Mouse (Mus musculus) cerebellum, adult 9-11 months (tissue): Measurements from ENCODE around the gene Prtg.

Experiments used
- DNase-seq: peaks from one replicate; pipeline ENCODE4 v3.0.0; 2022

Gene Prtg

GRCm38 (mm10) chr9:72862955-72863354, 56.3 kb downstream of the Prtg start:
- DNase-seq: no peak

GRCm38 (mm10) chr9:72863773-72864172, 57.1 kb downstream of the Prtg start:
- no peak for DNase-seq

- DNase-seq: no peak
Observed at GRCm38 (mm10) chr9:72867434-72867833, 60.8 kb downstream of the Prtg start.

- DNase-seq: peak; percentile 7
Observed at GRCm38 (mm10) chr9:72868774-72869173, 62.1 kb downstream of the Prtg start.

- DNase-seq: no peak
Observed at GRCm38 (mm10) chr9:72871506-72872297, 65.0 kb downstream of the Prtg start.

GRCm38 (mm10) chr9:72872298-72873130, 65.8 kb downstream of the Prtg start:
- no peak for DNase-seq

GRCm38 (mm10) chr9:72875878-72876277, 69.2 kb downstream of the Prtg start:
- DNase-seq: no peak

- no peak for DNase-seq
Observed at GRCm38 (mm10) chr9:72877905-72878304, 71.2 kb downstream of the Prtg start.

- no peak for DNase-seq
Observed at GRCm38 (mm10) chr9:72878656-72879055, 72.0 kb downstream of the Prtg start.

GRCm38 (mm10) chr9:72879601-72880000, 72.9 kb downstream of the Prtg start:
- no peak for DNase-seq

- DNase-seq: no peak
Observed at GRCm38 (mm10) chr9:72880225-72880960, 73.7 kb downstream of the Prtg start.

- DNase-seq: peak; percentile 25
Observed at GRCm38 (mm10) chr9:72881026-72881768, 74.5 kb downstream of the Prtg start.

- DNase-seq: peak; percentile 13
Observed at GRCm38 (mm10) chr9:72883940-72884339, 77.3 kb downstream of the Prtg start.

GRCm38 (mm10) chr9:72889777-72890176, 83.1 kb downstream of the Prtg start:
- DNase-seq: no peak

GRCm38 (mm10) chr9:72890499-72891085, 83.9 kb downstream of the Prtg start:
- no peak for DNase-seq

- no peak for DNase-seq
Observed at GRCm38 (mm10) chr9:72892761-72893160, 86.1 kb downstream of the Prtg start.

- DNase-seq: no peak
Observed at GRCm38 (mm10) chr9:72894796-72895352, 88.2 kb downstream of the Prtg start.

- no peak for DNase-seq
Observed at GRCm38 (mm10) chr9:72902057-72902456, 95.4 kb downstream of the Prtg start.

- DNase-seq: no peak
Observed at GRCm38 (mm10) chr9:72902611-72903010, 95.9 kb downstream of the Prtg start.

GRCm38 (mm10) chr9:72906693-72907103, 100.0 kb downstream of the Prtg start:
- DNase-seq: no peak

- DNase-seq: no peak
Observed at GRCm38 (mm10) chr9:72911381-72911780, 104.7 kb downstream of the Prtg start.

GRCm38 (mm10) chr9:72913551-72913950, 106.9 kb downstream of the Prtg start:
- DNase-seq: no peak
